Mouse (Mus musculus) CH12.LX (cell line): ENCODE data around the gene T.

Experiments
- CHD2 ChIP-seq: IDR thresholded peaks from 2 replicates; pipeline ENCODE4 v1.6.1; 2011; ENCODE audit warnings: low read length, improper control_type of control experiment
- CTCF ChIP-seq, 2 experiments: IDR thresholded peaks in 1 of 2; conservative IDR thresholded peaks in 1 of 2; 2 replicates each; pipeline ENCODE4 v1.5.1; 2011 to 2012; ENCODE audit warnings: low read depth in 2 of 2, low read length in 2 of 2, improper control_type of control experiment in 1 of 2, inconsistent platforms in 1 of 2, mild to moderate bottlenecking in 1 of 2, moderate library complexity in 1 of 2
- MAFK ChIP-seq: IDR thresholded peaks from 2 replicates; pipeline ENCODE4 v1.6.1; 2011; ENCODE audit warnings: low read length, improper control_type of control experiment; ENCODE audit not compliant: insufficient replicate concordance
- MAX ChIP-seq: IDR thresholded peaks from 2 replicates; pipeline ENCODE4 v1.6.1; 2011; ENCODE audit warnings: low read length, improper control_type of control experiment
- POLR2A ChIP-seq: IDR thresholded peaks from 2 replicates; pipeline ENCODE4 v1.6.1; 2011; ENCODE audit warnings: low read depth, mild to moderate bottlenecking, improper control_type of control experiment, low read length
- SIN3A ChIP-seq: IDR thresholded peaks from 2 replicates; pipeline ENCODE4 v1.6.1; 2012; ENCODE audit warnings: low read length, improper control_type of control experiment, inconsistent platforms
- SMC3 ChIP-seq: IDR thresholded peaks from 2 replicates; pipeline ENCODE4 v1.6.1; 2011; ENCODE audit warnings: low read depth, low read length, improper control_type of control experiment
- ZC3H11A ChIP-seq: IDR thresholded peaks from 2 replicates; pipeline ENCODE4 v1.6.1; 2012; ENCODE audit warnings: low read depth, mild to moderate bottlenecking, inconsistent platforms, low read length, improper control_type of control experiment

GRCm38 (mm10) chr17:8410330-8410729 lies 23.9 kb upstream of the T start:
- no peak for TF ChIP-seq CTCF (conservative IDR thresholded peaks at IDR 0.05 in 1 of 2, IDR thresholded peaks at IDR 0.05 in 1 of 2; ENCODE audit: low read depth in 2 of 2, low read length in 2 of 2)
- TF ChIP-seq ZC3H11A, result no peak
- no peak for TF ChIP-seq POLR2A
- no peak for TF ChIP-seq MAX
- no peak for TF ChIP-seq CHD2
- TF ChIP-seq SMC3, result no peak
- TF ChIP-seq SIN3A, result no peak
- no peak for TF ChIP-seq MAFK
